Mouse (Mus musculus): Measurements from ENCODE around the gene Prss42. TPM values are rescaled to one million over a fixed set of nuclear protein-coding genes. Genes with fewer than 3 reads are reported as not detected.

Gene Prss42
- polyA plus RNA-seq (2016; fragmentation: Nextera tagmentation; extraction: Ambion mirVana), result not detected in 2 replicates

- Histone ChIP-seq H3K36me3 (no peaks in the 10 kb centered on the region), H3K4me1 (0 out of 2 replicates have a peak, but pooled peaks cover 6% of the 10 kb centered on the region), H3K9me3 (no peaks in the 10 kb centered on the region), H3K27ac (no peak within 1 kb of the TSS), H3K27me3 (ENCODE audit: insufficient read depth, poor library complexity, severe bottlenecking) (no peaks in the 10 kb centered on the region), H3K4me3 (no peak within 1 kb of the TSS)
- no peak for DNase-seq (ENCODE audit: low spot score)
- WGBS, result 84% methylated on average over 14 of the region's 14 CpGs
Observed at GRCm38 (mm10) chr9:110797866-110798265, at the start of gene Prss42. Gene Prss42 (plus strand): TSS chr9:110798166.

GRCm38 (mm10) chr9:110748451-110748850, 49.5 kb upstream of the Prss42 start:
- H3K36me3 ChIP-seq, result no peaks in the 10 kb centered on the region
- H3K27ac ChIP-seq, result peak overlapping the region; percentile 67
- H3K4me1 ChIP-seq, result peaks cover 100% of the 10 kb centered on the region
- 48% methylated on average over 2 of the region's 2 CpGs for WGBS
- peaks cover 36% of the 10 kb centered on the region; the same call in 1 of the 2 replicates for H3K27me3 ChIP-seq (ENCODE audit: insufficient read depth, poor library complexity, severe bottlenecking)
- H3K9me3 ChIP-seq, result no peaks in the 10 kb centered on the region
- no peak overlapping the region for H3K4me3 ChIP-seq
- DNase-seq (ENCODE audit: low spot score), result no peak

- Histone ChIP-seq H3K27me3 (ENCODE audit: insufficient read depth, poor library complexity, severe bottlenecking) (0 out of 2 replicates have a peak, but pooled peaks cover 19% of the 10 kb centered on the region), H3K9me3 (no peaks in the 10 kb centered on the region), H3K27ac (peak overlapping the region; percentile 91), H3K4me3 (peak overlapping the region; percentile 19), H3K4me1 (peaks cover 93% of the 10 kb centered on the region), H3K36me3 (no peaks in the 10 kb centered on the region)
- WGBS, result 15% methylated on average over 14 of the region's 14 CpGs
- DNase-seq (ENCODE audit: low spot score), result no peak
Observed at GRCm38 (mm10) chr9:110750404-110751187, 47.4 kb upstream of the Prss42 start.

- WGBS, result 54% methylated on average over 5 of the region's 5 CpGs
Observed at GRCm38 (mm10) chr9:110751412-110751811, 46.6 kb upstream of the Prss42 start.

GRCm38 (mm10) chr9:110752917-110753435, 45.0 kb upstream of the Prss42 start:
- no peak for DNase-seq (ENCODE audit: low spot score)
- 61% methylated on average over 4 of the region's 4 CpGs for WGBS
- H3K36me3 ChIP-seq, result no peaks in the 10 kb centered on the region
- no peaks in the 10 kb centered on the region for H3K9me3 ChIP-seq
- 0 out of 2 replicates have a peak, but pooled peaks cover 12% of the 10 kb centered on the region for H3K27me3 ChIP-seq (ENCODE audit: insufficient read depth, poor library complexity, severe bottlenecking)
- peaks cover 75% of the 10 kb centered on the region for H3K4me1 ChIP-seq
- peak overlapping the region; percentile 91 for H3K27ac ChIP-seq
- H3K4me3 ChIP-seq, result no peak overlapping the region

More at GRCm38 (mm10) chr9:110751412-110751811, 46.6 kb upstream of the Prss42 start:
- DNase-seq (ENCODE audit: low spot score), result no peak
- Histone ChIP-seq H3K27ac (peak overlapping the region; percentile 91), H3K4me1 (peaks cover 85% of the 10 kb centered on the region), H3K9me3 (no peaks in the 10 kb centered on the region), H3K27me3 (ENCODE audit: insufficient read depth, poor library complexity, severe bottlenecking) (0 out of 2 replicates have a peak, but pooled peaks cover 12% of the 10 kb centered on the region), H3K36me3 (no peaks in the 10 kb centered on the region), H3K4me3 (peak overlapping the region; percentile 19)

- no peak overlapping the region for H3K4me3 ChIP-seq
- 52% methylated on average over 4 of the region's 4 CpGs for WGBS
Observed at GRCm38 (mm10) chr9:110753773-110754172, 44.2 kb upstream of the Prss42 start.

GRCm38 (mm10) chr9:110757816-110758215, 40.1 kb upstream of the Prss42 start:
- Histone ChIP-seq H3K9me3 (no peaks in the 10 kb centered on the region), H3K27ac (peak overlapping the region; percentile 56), H3K4me3 (no peak overlapping the region), H3K27me3 (ENCODE audit: insufficient read depth, poor library complexity, severe bottlenecking) (no peaks in the 10 kb centered on the region), H3K36me3 (no peaks in the 10 kb centered on the region), H3K4me1 (peaks cover 48% of the 10 kb centered on the region)
- no peak for DNase-seq (ENCODE audit: low spot score)
- WGBS, result 71% methylated on average over 5 of the region's 5 CpGs

More at GRCm38 (mm10) chr9:110753773-110754172, 44.2 kb upstream of the Prss42 start:
- no peak for DNase-seq (ENCODE audit: low spot score)
- Histone ChIP-seq H3K27ac (peak overlapping the region; percentile 60), H3K4me1 (peaks cover 71% of the 10 kb centered on the region), H3K36me3 (no peaks in the 10 kb centered on the region), H3K27me3 (ENCODE audit: insufficient read depth, poor library complexity, severe bottlenecking) (0 out of 2 replicates have a peak, but pooled peaks cover 5% of the 10 kb centered on the region), H3K9me3 (no peaks in the 10 kb centered on the region)

GRCm38 (mm10) chr9:110758605-110759004, 39.4 kb upstream of the Prss42 start:
- Histone ChIP-seq H3K4me1 (peaks cover 48% of the 10 kb centered on the region), H3K36me3 (no peaks in the 10 kb centered on the region), H3K27ac (no peak overlapping the region), H3K4me3 (no peak overlapping the region), H3K27me3 (ENCODE audit: insufficient read depth, poor library complexity, severe bottlenecking) (no peaks in the 10 kb centered on the region), H3K9me3 (no peaks in the 10 kb centered on the region)
- no peak for DNase-seq (ENCODE audit: low spot score)
- 72% methylated on average over 8 of the region's 8 CpGs for WGBS

GRCm38 (mm10) chr9:110759265-110759664, 38.7 kb upstream of the Prss42 start:
- H3K9me3 ChIP-seq, result no peaks in the 10 kb centered on the region
- WGBS, result 46% methylated on average over 2 of the region's 2 CpGs
- no peak for DNase-seq (ENCODE audit: low spot score)
- H3K36me3 ChIP-seq, result no peaks in the 10 kb centered on the region
- no peak overlapping the region for H3K27ac ChIP-seq
- no peaks in the 10 kb centered on the region for H3K27me3 ChIP-seq (ENCODE audit: insufficient read depth, poor library complexity, severe bottlenecking)
- H3K4me1 ChIP-seq, result peaks cover 48% of the 10 kb centered on the region
- H3K4me3 ChIP-seq, result no peak overlapping the region

- no peaks in the 10 kb centered on the region for H3K27me3 ChIP-seq (ENCODE audit: insufficient read depth, poor library complexity, severe bottlenecking)
- H3K27ac ChIP-seq, result 0 out of 2 replicates have a peak overlapping the region, but pooled peaks have one; percentile 19
- WGBS, result 85% methylated on average over 8 of the region's 8 CpGs
- no peak for DNase-seq (ENCODE audit: low spot score)
- no peak overlapping the region for H3K4me3 ChIP-seq
- peaks cover 49% of the 10 kb centered on the region for H3K4me1 ChIP-seq
- peaks cover 7% of the 10 kb centered on the region for H3K36me3 ChIP-seq
- H3K9me3 ChIP-seq, result no peaks in the 10 kb centered on the region
Observed at GRCm38 (mm10) chr9:110760886-110761285, 37.1 kb upstream of the Prss42 start.

- peaks cover 56% of the 10 kb centered on the region for H3K4me1 ChIP-seq
- DNase-seq (ENCODE audit: low spot score), result no peak
- H3K9me3 ChIP-seq, result no peaks in the 10 kb centered on the region
- WGBS, result 67% methylated on average over 10 of the region's 10 CpGs
- no peaks in the 10 kb centered on the region for H3K27me3 ChIP-seq (ENCODE audit: insufficient read depth, poor library complexity, severe bottlenecking)
- peak overlapping the region; percentile 64 for H3K4me3 ChIP-seq
- peak overlapping the region; percentile 90 for H3K27ac ChIP-seq
- peaks cover 25% of the 10 kb centered on the region for H3K36me3 ChIP-seq
Observed at GRCm38 (mm10) chr9:110762763-110763162, 35.2 kb upstream of the Prss42 start.

GRCm38 (mm10) chr9:110763405-110763804, 34.6 kb upstream of the Prss42 start:
- Histone ChIP-seq H3K27ac (peak overlapping the region; percentile 90), H3K9me3 (no peaks in the 10 kb centered on the region)

GRCm38 (mm10) chr9:110772336-110772735, 25.6 kb upstream of the Prss42 start:
- H3K4me3 ChIP-seq, result no peak overlapping the region
- peaks cover 39% of the 10 kb centered on the region for H3K36me3 ChIP-seq
- no peaks in the 10 kb centered on the region for H3K9me3 ChIP-seq
- H3K27me3 ChIP-seq (ENCODE audit: insufficient read depth, poor library complexity, severe bottlenecking), result 0 out of 2 replicates have a peak, but pooled peaks cover under 1% of the 10 kb centered on the region
- 90% methylated on average over 10 of the region's 10 CpGs for WGBS
- DNase-seq (ENCODE audit: low spot score), result no peak
- H3K27ac ChIP-seq, result no peak overlapping the region
- peaks cover 35% of the 10 kb centered on the region for H3K4me1 ChIP-seq

More at GRCm38 (mm10) chr9:110763405-110763804, 34.6 kb upstream of the Prss42 start:
- H3K36me3 ChIP-seq, result peaks cover 32% of the 10 kb centered on the region
- DNase-seq (ENCODE audit: low spot score), result peak; percentile 90
- H3K27me3 ChIP-seq (ENCODE audit: insufficient read depth, poor library complexity, severe bottlenecking), result no peaks in the 10 kb centered on the region
- H3K4me3 ChIP-seq, result peak overlapping the region; percentile 64
- 56% methylated on average over 2 of the region's 2 CpGs for WGBS
- H3K4me1 ChIP-seq, result peaks cover 51% of the 10 kb centered on the region

All from heart, embryonic 10.5 days (tissue).